Mouse (Mus musculus) thymus, adult 2 months (tissue): ENCODE results near the gene Lonp2.

Experiments
- CTCF ChIP-seq: fragments of 200-500 bp; IDR thresholded peaks from 2 replicates; pipeline ENCODE4 v1.5.1; 2012; ENCODE audit warnings: mild to moderate bottlenecking, control low read depth, low read length, moderate library complexity, borderline replicate concordance; ENCODE audit not compliant: control insufficient read depth, poor library complexity, insufficient read depth; ENCODE audit errors: extremely low read depth
- POLR2A ChIP-seq: fragments of 200-500 bp; IDR thresholded peaks from 2 replicates; pipeline ENCODE4 v1.6.1; 2012; ENCODE audit warnings: mild to moderate bottlenecking, low read length, control low read depth, moderate library complexity; ENCODE audit not compliant: control insufficient read depth, poor library complexity, insufficient read depth; ENCODE audit errors: extremely low read depth

DNA sequence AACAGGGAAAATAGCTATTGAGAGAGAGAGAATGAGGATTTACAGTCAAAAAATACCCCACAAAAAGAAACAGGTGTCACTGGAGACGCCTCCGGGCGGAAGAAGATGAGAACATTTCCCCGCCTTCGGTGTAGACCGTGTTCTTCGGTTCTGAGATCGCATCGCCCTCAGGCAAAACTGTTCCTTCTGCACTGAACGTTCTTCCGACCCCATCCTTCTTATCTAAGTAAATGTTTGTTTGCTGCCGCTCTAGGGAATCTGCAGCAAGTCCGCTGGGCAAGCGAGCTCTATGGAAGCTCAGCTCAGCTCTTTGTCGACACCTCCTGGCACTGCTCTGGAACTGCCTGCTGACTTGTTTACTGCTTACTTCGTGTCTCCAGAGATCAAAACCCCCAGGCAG is 38.3 kb upstream of the Lonp2 start:
- TF ChIP-seq CTCF (peak; percentile 86; the same call in 1 of the 2 replicates), POLR2A (no peak)
